Mouse (Mus musculus): ENCODE results near the gene 6820408C15Rik. TPM values are rescaled to one million over a fixed set of nuclear protein-coding genes. Genes with fewer than 3 reads are reported as not detected.
A peak's percentile ranks its signal among the peaks of the same experiment; 100 is the strongest.

The 6820408C15Rik gene
- polyA plus RNA-seq (2015; fragmentation: Nextera tagmentation; extraction: Ambion mirVana): 0.76 and 0.92 TPM in 2 replicates

DNA sequence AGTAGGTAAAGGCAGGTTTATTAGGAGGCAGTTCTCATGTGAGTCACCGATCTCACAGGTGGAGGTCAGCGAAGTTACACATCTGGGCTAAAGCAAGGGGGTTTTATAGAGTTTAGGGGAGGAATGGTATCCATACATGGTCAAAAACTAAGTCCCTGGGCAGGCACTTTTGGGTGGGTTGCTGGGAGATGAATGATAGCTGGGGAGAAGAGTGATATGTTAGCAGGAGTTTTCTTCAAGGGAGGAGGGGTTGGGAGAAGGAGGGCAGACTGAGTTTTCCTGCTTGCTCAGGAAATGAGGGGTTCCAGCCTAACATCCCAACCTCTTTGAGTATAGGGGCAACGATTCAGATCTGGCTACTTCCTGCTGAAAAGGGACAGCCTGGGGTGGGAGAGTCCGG, at the start of gene 6820408C15Rik:
6820408C15Rik (plus strand) TSS at position 301 of the 400 bp plus-strand sequence.
- Histone ChIP-seq H3K4me2 (ENCODE audit: low read length) (peak within 1 kb of the TSS; percentile 68), H3K9me3 (replicated peaks; ENCODE audit: low read length) (no peaks in the 10 kb centered on the region), H3K27ac (peak within 1 kb of the TSS; percentile 99), H3K9ac (ENCODE audit: low read depth, low read length) (peak within 1 kb of the TSS; percentile 98), H3K4me3 (replicated peaks; ENCODE audit: low read depth, low read length) (peak within 1 kb of the TSS; percentile 93), H3K36me3 (ENCODE audit: insufficient read depth, low read length) (no peaks in the 10 kb centered on the region), H3K27me3 (ENCODE audit: insufficient read depth, low read length) (no peaks in the 10 kb centered on the region), H3K4me1 (replicated peaks; ENCODE audit: insufficient read depth, low read length) (peaks cover 24% of the 10 kb centered on the region)
- no peak for TF ChIP-seq CTCF (IDR thresholded peaks at IDR 0.05; ENCODE audit: low read depth)
- no peak for ATAC-seq (replicated peaks; ENCODE audit: low FRiP score, low read depth)
- no peak for DNase-seq (ENCODE audit: low spot score)
- WGBS: 22% methylated on average over 4 of the region's 4 CpGs

DNA sequence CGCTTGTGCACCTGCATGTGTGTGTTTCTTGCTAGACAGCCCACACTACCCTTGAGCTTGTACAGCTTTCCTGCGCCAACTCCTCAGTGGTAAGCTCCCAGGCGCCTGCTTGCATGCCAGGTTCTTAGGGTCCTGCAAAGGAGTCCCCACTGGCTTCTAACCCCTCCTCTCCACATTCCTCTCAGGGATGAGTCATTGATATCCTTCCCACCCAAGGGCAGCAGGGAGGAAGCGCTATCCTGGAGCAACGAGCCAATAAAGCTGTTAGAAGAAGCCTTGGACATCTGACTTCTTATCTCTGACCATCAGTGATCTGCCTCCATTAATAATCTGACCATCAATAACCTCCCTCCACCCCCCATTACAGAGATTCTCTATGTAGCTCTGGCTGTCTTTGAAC, 47.5 kb upstream of the 6820408C15Rik start:
- no peak overlapping the region for H3K27ac ChIP-seq
- no peak for TF ChIP-seq CTCF (IDR thresholded peaks at IDR 0.05; ENCODE audit: low read depth)
- ATAC-seq (replicated peaks; ENCODE audit: low FRiP score, low read depth) (no peak), DNase-seq (ENCODE audit: low spot score) (no peak)
- H3K9me3 ChIP-seq (replicated peaks; ENCODE audit: low read length): no peaks in the 10 kb centered on the region
- H3K4me3 ChIP-seq (replicated peaks; ENCODE audit: low read depth, low read length): no peak overlapping the region
- no peaks in the 10 kb centered on the region for H3K4me1 ChIP-seq (replicated peaks; ENCODE audit: insufficient read depth, low read length)
- no peak overlapping the region for H3K4me2 ChIP-seq (ENCODE audit: low read length)
- no peaks in the 10 kb centered on the region for H3K27me3 ChIP-seq (ENCODE audit: insufficient read depth, low read length)
- H3K9ac ChIP-seq (ENCODE audit: low read depth, low read length): no peak overlapping the region
- H3K36me3 ChIP-seq (ENCODE audit: insufficient read depth, low read length): no peaks in the 10 kb centered on the region
- 67% methylated on average over 5 of the region's 5 CpGs for WGBS

DNA sequence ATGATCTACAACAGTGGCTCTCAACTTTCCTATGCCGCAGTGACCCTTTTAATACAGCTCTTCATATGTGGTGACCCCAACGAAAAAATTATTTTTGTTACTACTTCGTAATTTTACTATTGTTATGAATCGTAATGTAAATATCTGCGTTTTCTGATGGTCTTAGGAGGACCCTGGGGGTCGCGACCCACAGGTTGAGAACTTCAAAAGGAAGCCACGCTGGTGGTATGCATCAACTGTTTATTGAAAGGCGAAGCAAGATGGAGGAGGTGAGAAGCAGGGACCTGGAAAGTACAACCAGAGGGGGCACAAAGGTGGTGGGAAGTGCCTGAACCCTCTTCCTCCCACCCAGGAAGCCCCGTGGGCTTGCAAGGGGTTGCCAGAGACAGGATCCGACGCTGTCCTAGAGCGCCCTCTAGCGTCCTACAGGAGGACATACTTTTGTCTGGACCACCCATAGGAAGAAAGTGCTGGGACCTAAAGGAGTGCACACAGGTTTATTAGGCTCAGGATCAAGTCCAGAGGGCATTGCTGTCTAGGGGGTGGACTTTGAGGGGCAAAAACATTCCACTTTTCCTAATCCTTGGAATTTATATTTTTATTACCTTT, 46.8 kb upstream of the 6820408C15Rik start:
- Histone ChIP-seq H3K36me3 (ENCODE audit: insufficient read depth, low read length) (no peaks in the 10 kb centered on the region), H3K4me2 (ENCODE audit: low read length) (no peak overlapping the region), H3K9ac (ENCODE audit: low read depth, low read length) (no peak overlapping the region), H3K4me3 (replicated peaks; ENCODE audit: low read depth, low read length) (no peak overlapping the region), H3K27me3 (ENCODE audit: insufficient read depth, low read length) (no peaks in the 10 kb centered on the region), H3K27ac (no peak overlapping the region), H3K4me1 (replicated peaks; ENCODE audit: insufficient read depth, low read length) (no peaks in the 10 kb centered on the region), H3K9me3 (replicated peaks; ENCODE audit: low read length) (no peaks in the 10 kb centered on the region)
- TF ChIP-seq CTCF (IDR thresholded peaks at IDR 0.05; ENCODE audit: low read depth): peak; percentile 91
- ATAC-seq (replicated peaks; ENCODE audit: low FRiP score, low read depth) (0 out of 2 replicates have a peak, but pooled peaks have one; percentile 52), DNase-seq (ENCODE audit: low spot score) (peak; percentile 77)
- WGBS: 34% methylated on average over 14 of the region's 14 CpGs

DNA sequence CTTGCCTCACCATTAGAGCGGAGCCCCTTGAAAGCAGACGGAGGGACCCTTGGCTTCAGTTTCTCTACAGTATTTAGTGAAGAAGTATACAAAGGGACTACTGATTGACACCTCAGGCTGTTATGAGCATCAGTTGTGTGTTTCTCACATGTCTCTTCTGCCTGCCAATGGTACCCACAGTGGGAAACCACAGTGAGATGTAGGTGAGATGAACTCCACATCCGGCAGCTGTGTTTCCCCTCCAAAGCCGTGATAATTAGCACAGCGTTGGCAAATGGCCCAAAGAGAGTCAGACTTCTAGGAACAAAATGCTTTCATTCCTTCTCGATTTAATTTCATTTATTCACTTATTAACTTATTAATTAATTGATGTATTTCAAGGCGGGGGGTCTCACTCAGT, 43.3 kb upstream of the 6820408C15Rik start:
- H3K4me2 ChIP-seq (ENCODE audit: low read length): no peak overlapping the region
- H3K4me3 ChIP-seq (replicated peaks; ENCODE audit: low read depth, low read length): no peak overlapping the region
- DNase-seq (ENCODE audit: low spot score) (no peak), ATAC-seq (replicated peaks; ENCODE audit: low FRiP score, low read depth) (no peak)
- H3K9ac ChIP-seq (ENCODE audit: low read depth, low read length): no peak overlapping the region
- TF ChIP-seq CTCF (IDR thresholded peaks at IDR 0.05; ENCODE audit: low read depth): no peak
- H3K27ac ChIP-seq: no peak overlapping the region
- H3K36me3 ChIP-seq (ENCODE audit: insufficient read depth, low read length): no peaks in the 10 kb centered on the region
- WGBS: 75% methylated on average over 7 of the region's 7 CpGs
- peaks cover 6% of the 10 kb centered on the region; the same call in 1 of the 2 replicates for H3K27me3 ChIP-seq (ENCODE audit: insufficient read depth, low read length)
- no peaks in the 10 kb centered on the region for H3K9me3 ChIP-seq (replicated peaks; ENCODE audit: low read length)
- H3K4me1 ChIP-seq (replicated peaks; ENCODE audit: insufficient read depth, low read length): no peaks in the 10 kb centered on the region

DNA sequence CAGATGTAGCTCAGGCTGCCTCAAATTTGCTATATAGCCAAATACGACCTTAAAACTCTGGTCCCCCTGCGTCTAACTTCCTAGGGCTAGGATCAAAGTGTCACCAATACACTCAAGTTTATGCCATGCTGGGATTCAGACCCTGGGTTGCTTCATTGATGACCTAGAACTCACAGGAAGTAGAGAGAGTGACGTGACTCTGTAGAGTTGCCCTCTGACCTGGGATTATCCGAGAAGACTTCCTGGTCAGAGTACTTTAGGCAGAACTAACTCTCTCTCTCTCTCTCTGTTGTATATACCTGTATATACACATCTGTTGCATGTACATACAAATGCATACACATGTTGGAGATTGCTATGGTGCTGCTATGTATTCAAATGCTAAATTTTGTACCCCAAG, 42.7 kb upstream of the 6820408C15Rik start:
- WGBS: 57% methylated on average over 4 of the region's 4 CpGs
- Histone ChIP-seq H3K36me3 (ENCODE audit: insufficient read depth, low read length) (no peaks in the 10 kb centered on the region), H3K27ac (no peak overlapping the region), H3K4me1 (replicated peaks; ENCODE audit: insufficient read depth, low read length) (no peaks in the 10 kb centered on the region), H3K4me3 (replicated peaks; ENCODE audit: low read depth, low read length) (no peak overlapping the region), H3K9me3 (replicated peaks; ENCODE audit: low read length) (no peaks in the 10 kb centered on the region), H3K4me2 (ENCODE audit: low read length) (no peak overlapping the region), H3K9ac (ENCODE audit: low read depth, low read length) (no peak overlapping the region), H3K27me3 (ENCODE audit: insufficient read depth, low read length) (peaks cover 6% of the 10 kb centered on the region; the same call in 1 of the 2 replicates)
- DNase-seq (ENCODE audit: low spot score) (no peak), ATAC-seq (replicated peaks; ENCODE audit: low FRiP score, low read depth) (no peak)
- no peak for TF ChIP-seq CTCF (IDR thresholded peaks at IDR 0.05; ENCODE audit: low read depth)

DNA sequence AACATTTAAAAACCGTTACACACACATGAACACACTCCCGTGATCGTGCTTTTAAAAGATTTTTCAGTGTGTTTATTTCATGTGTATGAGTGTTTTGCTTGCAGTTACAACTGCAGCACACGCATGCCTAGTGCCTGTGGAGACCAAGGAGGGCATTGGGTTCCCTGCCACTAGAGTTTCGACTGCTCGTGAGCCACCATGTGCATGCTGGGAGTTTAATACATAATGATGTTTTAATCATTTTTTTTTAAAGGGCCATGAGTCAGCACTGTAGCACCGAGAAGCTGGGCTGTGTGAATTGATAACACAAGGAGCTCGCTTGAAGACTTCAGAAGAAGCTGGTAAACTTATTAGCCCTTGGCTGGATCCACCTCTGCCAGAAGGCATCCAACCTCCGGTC, 41.8 kb upstream of the 6820408C15Rik start:
- 81% methylated on average over 9 of the region's 9 CpGs for WGBS
- Histone ChIP-seq H3K9me3 (replicated peaks; ENCODE audit: low read length) (no peaks in the 10 kb centered on the region), H3K36me3 (ENCODE audit: insufficient read depth, low read length) (no peaks in the 10 kb centered on the region), H3K4me2 (ENCODE audit: low read length) (no peak overlapping the region), H3K27ac (no peak overlapping the region), H3K4me1 (replicated peaks; ENCODE audit: insufficient read depth, low read length) (no peaks in the 10 kb centered on the region), H3K9ac (ENCODE audit: low read depth, low read length) (no peak overlapping the region), H3K27me3 (ENCODE audit: insufficient read depth, low read length) (peaks cover 6% of the 10 kb centered on the region; the same call in 1 of the 2 replicates), H3K4me3 (replicated peaks; ENCODE audit: low read depth, low read length) (no peak overlapping the region)
- no peak for DNase-seq (ENCODE audit: low spot score)
- no peak for TF ChIP-seq CTCF (IDR thresholded peaks at IDR 0.05; ENCODE audit: low read depth)
- ATAC-seq (replicated peaks; ENCODE audit: low FRiP score, low read depth): no peak
